Mouse (Mus musculus): ENCODE measurements around the gene Tkt. TPM values are rescaled to one million over a fixed set of nuclear protein-coding genes. Genes with fewer than 3 reads are reported as not detected.
"Not testable (repeated sequence)": the region's sequence is repeated elsewhere in the genome, so short reads cannot be mapped to it uniquely, and the experiment has no call there.

Tkt gene
- total RNA-seq, 2 experiments from 2014 or later: 32.9 to 50.2 TPM

DNA sequence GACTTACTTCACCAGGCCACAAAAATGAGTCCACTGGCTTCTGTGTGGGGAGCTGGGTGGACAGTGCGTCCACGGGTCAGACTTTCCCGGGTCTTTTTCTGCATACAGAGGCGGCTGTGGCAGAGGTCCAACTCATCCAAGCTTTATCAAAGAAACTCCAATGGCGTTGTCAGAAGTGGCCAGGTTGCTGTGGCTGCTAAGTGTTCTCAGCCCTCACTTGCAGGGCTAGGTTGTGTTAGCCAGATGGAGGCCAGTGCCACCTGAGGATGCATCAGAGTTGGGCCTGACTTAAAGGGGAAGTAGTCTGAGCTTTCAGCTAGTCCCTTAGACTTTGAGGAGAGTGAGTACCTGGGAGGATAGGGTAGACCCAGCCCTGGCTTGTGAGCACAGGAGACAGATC lies 3.4 kb downstream of the Tkt start:
- intact Hi-C loops (cut with DNase I): loop anchor here (2.0 kb wide), 1 partner anchor 13 kb away; no protein-coding TSS in a partner anchor
- no peak for DNase-seq

GRCm38 (mm10) chr14:30551981-30552380 lies 3.8 kb downstream of the Tkt start:
- intact Hi-C loops (cut with DNase I): loop anchor here (2.0 kb wide), 1 partner anchor 13 kb away; no protein-coding TSS in a partner anchor
- DNase-seq: no peak

DNA sequence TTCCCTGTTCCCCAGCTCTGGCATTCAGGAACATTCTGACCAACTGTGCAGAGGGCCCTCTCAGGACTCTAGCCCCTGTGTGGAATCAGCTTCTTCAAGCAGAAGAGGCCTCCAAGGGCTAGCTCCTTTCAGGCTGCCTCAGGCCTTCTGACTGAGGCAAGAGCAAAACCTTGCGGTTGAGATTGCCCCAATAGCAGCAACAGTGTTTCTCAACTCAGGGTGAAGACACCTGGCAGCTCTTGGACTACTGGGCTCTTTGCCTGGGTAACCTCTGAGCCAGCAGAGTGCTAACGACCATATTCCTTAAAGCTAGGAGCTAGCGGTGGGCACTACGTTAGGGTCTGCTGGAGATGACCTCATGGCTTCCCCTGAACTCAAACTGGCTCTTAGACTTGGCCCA lies 5.0 kb downstream of the Tkt start:
- intact Hi-C loops (cut with DNase I): no loop called here
- DNase-seq: no peak

DNA sequence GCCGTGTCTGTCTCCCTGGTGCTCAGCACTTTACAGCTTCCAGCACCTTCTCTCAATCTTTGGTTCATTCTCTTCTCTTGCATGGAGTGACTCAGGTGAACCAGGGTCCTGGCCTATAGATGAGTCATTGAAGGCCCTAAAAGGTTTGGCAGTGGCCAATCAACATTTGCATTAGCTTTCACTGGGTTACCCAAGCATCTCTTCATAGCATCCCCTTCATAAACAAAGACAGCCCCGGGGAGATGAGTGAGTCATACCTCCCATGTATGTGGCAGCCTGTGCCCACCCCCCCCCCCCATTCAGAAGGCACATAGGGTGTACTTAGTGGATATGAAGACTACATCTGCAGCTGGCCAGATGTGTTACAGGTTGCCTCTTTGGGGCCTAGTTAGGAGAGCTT lies 8.5 kb downstream of the Tkt start:
- intact Hi-C loops (cut with DNase I): no loop called here

DNA sequence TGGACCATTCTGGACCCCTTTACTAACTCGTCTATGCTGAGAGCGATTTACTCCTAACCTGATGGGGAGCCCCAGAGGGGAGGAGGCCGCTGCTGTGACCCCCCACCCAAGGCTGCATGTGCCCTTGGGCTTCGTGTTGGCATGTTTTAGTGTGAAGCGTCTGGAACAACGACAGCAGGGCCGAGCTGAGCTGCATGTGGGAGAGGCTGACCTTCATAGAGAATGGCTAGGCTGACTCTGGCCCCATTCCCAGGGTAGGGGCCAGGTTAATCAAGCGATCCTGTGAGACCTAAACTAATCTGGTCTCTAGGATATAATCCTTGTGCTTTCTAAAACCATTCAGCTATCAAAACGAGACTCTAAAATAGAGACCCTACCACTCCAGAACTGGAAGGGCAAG lies 9.6 kb downstream of the Tkt start:
- DNase-seq: no peak
- intact Hi-C loops (cut with DNase I): no loop called here

More for the DNA sequence above, 8.5 kb downstream of the Tkt start:
- no peak for DNase-seq

DNA sequence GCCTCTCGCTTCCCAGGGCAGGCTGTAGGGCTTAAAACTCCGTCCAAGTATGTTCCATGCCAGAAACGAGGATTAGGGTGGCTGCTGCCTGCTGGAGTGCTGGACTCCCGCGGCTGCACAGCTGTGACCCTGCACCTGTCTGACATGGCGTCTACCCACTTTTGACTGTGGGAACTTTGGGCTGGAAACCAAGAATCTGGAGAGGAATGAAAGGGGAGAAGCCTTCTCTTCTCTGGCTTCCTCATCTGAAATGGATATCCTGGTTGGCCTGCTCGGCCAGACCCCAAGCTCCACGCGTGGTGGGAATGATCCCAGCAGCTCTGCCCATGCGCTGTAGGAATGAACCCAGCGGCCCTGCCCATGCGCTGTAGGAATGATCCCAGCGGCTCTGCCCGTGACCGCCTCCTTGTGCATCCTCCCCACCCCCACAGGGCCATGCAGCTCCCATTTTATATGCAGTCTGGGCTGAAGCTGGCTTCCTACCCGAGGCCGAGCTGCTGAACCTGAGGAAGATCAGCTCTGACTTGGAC lies 11.2 kb downstream of the Tkt start:
- no peak for DNase-seq
- intact Hi-C loops (cut with DNase I): no loop called here

- intact Hi-C loops (cut with DNase I): no loop called here
- no peak for DNase-seq
These were observed 12.7 kb downstream of the Tkt start for GRCm38 (mm10) chr14:30560803-30561389.

DNA sequence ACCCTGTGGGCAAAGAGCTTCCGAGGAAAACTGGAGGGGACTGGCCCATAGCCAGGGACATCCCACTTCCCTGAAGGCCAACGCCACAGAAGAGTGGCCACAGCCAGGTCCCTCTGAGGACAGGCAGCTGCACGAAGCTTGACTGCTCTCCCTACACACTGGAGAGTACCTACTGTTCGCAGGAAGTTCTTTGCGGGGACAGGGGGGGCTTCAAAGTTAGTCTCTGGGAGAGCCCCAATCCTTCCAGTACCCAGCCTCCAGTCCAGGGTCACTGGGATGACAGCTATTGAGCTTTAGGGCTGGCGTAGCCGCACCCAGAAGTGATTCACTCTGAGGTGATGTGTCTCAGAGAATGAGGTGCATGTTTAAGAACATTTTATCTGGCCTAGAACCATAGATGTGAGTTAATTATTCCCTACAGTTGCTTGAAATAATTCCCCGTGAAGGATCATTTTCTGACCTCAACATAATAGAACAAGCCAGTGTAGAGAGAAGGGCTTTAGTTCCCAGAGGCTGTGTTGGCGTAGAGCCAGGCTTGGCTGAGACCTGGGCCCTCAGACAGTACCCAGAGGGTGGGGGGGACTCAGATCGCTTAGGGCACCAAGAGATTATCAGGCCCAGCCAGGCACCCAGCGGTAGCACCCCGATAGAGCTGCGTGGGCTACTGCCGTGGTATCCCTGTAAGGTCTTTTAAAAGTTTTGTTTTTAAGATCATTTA lies 13.5 kb downstream of the Tkt start:
- intact Hi-C loops (cut with DNase I): no loop called here
- DNase-seq: no peak

DNA sequence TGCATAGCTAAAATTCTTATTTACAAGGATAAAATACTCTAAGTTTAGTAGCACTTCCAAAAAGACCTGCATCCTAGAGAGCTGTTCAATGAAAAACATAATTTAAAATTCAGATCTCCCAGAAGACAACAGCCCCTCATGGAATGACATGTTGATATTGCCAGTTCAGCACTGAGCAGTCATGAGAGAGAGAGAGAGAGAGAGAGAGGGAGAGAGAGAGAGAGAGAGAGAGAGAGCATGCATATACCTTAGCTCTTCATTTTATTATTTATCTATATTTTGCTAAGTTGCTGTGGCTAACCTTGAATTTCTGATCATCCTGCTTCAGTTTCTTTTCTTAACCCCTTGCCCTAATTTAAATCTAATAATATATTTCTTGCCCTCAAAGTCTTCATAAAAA lies 14.2 kb downstream of the Tkt start:
- intact Hi-C loops (cut with DNase I): no loop called here
- no peak for DNase-seq

- peak; percentile 72 for DNase-seq
- intact Hi-C loops (cut with DNase I): loop anchor here (2.0 kb wide), 1 partner anchor 14 kb away; no protein-coding TSS in a partner anchor
These were observed 16.3 kb downstream of the Tkt start for GRCm38 (mm10) chr14:30564451-30564850.

GRCm38 (mm10) chr14:30566317-30566716 lies 18.2 kb downstream of the Tkt start:
- intact Hi-C loops (cut with DNase I): no loop called here
- DNase-seq: no peak

- intact Hi-C loops (cut with DNase I): no loop called here
- DNase-seq: no peak
These were observed 19.9 kb downstream of the Tkt start for GRCm38 (mm10) chr14:30568016-30568415.

- no peak for DNase-seq
- intact Hi-C loops (cut with DNase I): loop anchor here (5.0 kb wide), 2 partner anchors 48 to 93 kb away; partner anchors contain the start of gene Dcp1a
These were observed 22.1 kb downstream of the Tkt start for GRCm38 (mm10) chr14:30570303-30570702.

DNA sequence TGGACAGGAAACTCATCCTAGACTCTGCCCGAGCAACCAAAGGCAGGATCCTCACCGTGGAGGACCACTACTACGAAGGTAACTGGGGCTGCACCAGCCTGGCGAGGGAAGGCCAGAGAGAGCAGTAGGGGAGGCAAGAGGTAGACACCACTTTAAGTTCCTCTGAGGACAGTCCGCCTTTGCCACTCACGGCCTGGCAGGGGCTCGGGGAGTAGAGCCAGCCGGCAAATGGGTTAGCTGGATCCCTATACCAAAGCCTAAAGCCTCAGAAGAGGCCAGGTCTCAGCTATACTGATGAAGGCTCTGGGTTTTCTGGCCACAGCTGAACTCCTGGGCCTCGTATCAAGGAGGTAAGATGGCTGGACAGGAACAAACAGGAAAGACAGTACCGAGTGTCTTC lies 24.1 kb downstream of the Tkt start:
- no peak for DNase-seq
- intact Hi-C loops (cut with DNase I): loop anchor here (5.0 kb wide), 2 partner anchors 50 to 95 kb away; partner anchors contain the start of gene Dcp1a

GRCm38 (mm10) chr14:30573235-30573634 lies 25.1 kb downstream of the Tkt start:
- DNase-seq: no peak
- intact Hi-C loops (cut with DNase I): loop anchor here (5.0 kb wide), 2 partner anchors 51 to 96 kb away; partner anchors contain the start of gene Dcp1a

- peak; percentile 81 to 84 for DNase-seq
- intact Hi-C loops (cut with DNase I): loop anchor here (2.0 to 5.0 kb wide), 3 partner anchors 52 to 437 kb away; partner anchors contain the start of gene Dcp1a
These were observed 25.9 kb downstream of the Tkt start for GRCm38 (mm10) chr14:30573983-30574584.

- intact Hi-C loops (cut with DNase I): loop anchor here (2.0 kb wide), 1 partner anchor 439 kb away; no protein-coding TSS in a partner anchor
- no peak for DNase-seq
These were observed 27.6 kb downstream of the Tkt start for GRCm38 (mm10) chr14:30575791-30576190.

DNA sequence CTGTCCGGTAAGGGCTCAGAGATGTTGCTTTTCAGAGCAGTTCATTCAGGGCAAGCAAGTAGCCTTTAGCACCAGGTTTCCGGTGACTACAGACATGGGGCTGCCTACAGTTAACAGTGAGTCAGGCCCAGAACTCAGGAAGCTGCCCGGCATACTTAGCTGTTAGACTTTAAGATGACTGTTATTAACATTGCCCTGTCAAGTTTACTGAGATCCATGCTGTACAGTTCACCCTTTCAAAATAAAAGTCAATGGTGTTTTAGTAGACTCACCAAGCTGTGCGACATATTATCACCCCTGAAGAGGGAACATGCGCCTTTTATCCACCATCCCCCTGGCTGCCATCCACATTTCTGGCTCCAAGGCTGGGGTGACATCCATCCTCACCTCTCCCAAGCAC lies 28.1 kb downstream of the Tkt start:
- intact Hi-C loops (cut with DNase I): no loop called here
- no peak for DNase-seq

GRCm38 (mm10) chr14:30577303-30578062 lies 29.3 kb downstream of the Tkt start:
- DNase-seq; intact Hi-C loops (cut with DNase I): not testable (repeated sequence)

GRCm38 (mm10) chr14:30579180-30579579 lies 31.0 kb downstream of the Tkt start:
- no peak for DNase-seq

More at GRCm38 (mm10) chr14:30579180-30579579, 31.0 kb downstream of the Tkt start:
- intact Hi-C loops (cut with DNase I): no loop called here
